Mouse (Mus musculus) heart, postnatal 0 days (tissue): ENCODE data around the gene Spsb1.

Experiments used
- CTCF ChIP-seq: IDR thresholded peaks from 2 replicates; pipeline ENCODE4 v1.5.1; 2016; ENCODE audit warnings: antibody characterized with exemption, control low read depth, low read depth
- EP300 ChIP-seq: IDR thresholded peaks from 2 replicates; pipeline ENCODE4 v1.6.1; 2016; ENCODE audit warnings: antibody characterized with exemption, low read depth

- no peak for TF ChIP-seq CTCF
- TF ChIP-seq EP300, result no peak
Measured at GRCm38 (mm10) chr4:149991755-149992669, 37.2 kb upstream of the Spsb1 start.
